Mouse (Mus musculus): ENCODE measurements around the gene Paqr7. TPM values are rescaled to one million over a fixed set of nuclear protein-coding genes. Genes with fewer than 3 reads are reported as not detected.
"Not testable (repeated sequence)": the region's sequence is repeated elsewhere in the genome, so short reads cannot be mapped to it uniquely, and the experiment has no call there.

Gene Paqr7
- polyA plus RNA-seq, 1 experiment from 2014 or later, result 4.3 TPM

DNA sequence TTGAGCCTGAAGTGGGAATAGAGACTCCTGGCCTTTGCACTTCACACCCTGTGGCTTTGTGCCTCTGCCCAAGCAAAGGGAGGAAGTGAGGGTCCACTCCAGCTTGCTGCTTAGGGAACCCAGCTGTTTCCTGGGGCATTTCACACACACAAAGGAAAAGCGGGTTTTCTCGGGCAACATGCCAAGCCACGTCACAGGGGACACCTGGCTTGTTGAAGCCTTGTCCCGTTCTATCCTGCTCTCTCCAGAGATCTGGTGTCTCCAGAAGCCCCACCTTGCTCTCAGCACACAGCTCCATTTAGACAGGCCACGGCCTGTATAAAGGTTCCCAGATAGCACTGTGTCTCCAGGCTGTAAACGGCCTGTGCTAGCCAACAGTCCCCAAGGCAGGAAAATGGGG is 4.8 kb upstream of the Paqr7 start:
- ATAC-seq (no peak), DNase-seq (ENCODE audit: low spot score) (no peak)
- WGBS, result 63% methylated on average over 6 of the region's 6 CpGs
- H3K4me3 ChIP-seq (ENCODE audit: low read depth, low read length), result no peak overlapping the region
- H3K36me3 ChIP-seq (ENCODE audit: control insufficient read depth, insufficient read depth, low read length), result no peaks in the 10 kb centered on the region
- no peak overlapping the region for H3K4me2 ChIP-seq (ENCODE audit: low read length)
- no peaks in the 10 kb centered on the region; the same call in 1 of the 2 replicates for H3K4me1 ChIP-seq (ENCODE audit: control insufficient read depth, insufficient read depth, low read length)
- no peaks in the 10 kb centered on the region for H3K9me3 ChIP-seq (replicated peaks; ENCODE audit: control insufficient read depth, low read length)
- no peak overlapping the region for H3K9ac ChIP-seq (ENCODE audit: low read length)
- H3K27me3 ChIP-seq (replicated peaks; ENCODE audit: control insufficient read depth, insufficient read depth, low read length), result no peaks in the 10 kb centered on the region
- H3K27ac ChIP-seq (ENCODE audit: low read depth, low read length), result no peak overlapping the region

DNA sequence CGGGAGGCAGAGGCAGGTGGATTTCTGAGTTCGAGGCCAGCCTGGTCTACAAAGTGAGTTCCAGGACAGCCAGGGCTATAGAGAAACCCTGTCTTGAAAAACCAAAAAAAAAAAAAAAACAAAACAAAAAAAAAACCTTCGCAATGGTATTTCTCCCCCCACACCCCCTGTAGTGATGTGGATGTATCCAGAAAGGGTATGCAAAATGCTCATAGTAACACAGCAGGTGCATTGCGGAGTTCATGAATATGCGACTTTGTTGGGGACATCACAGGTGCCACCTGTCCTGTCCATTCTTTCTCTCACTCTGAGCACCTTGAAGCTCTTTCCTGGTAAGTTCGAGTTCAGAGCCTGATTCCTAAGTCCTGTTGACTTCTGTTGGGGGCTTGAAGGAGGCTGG is 2.3 kb upstream of the Paqr7 start:
- not testable (repeated sequence) for H3K27ac ChIP-seq (ENCODE audit: low read depth, low read length)
- WGBS, result 90% methylated on average over 6 of the region's 6 CpGs

DNA sequence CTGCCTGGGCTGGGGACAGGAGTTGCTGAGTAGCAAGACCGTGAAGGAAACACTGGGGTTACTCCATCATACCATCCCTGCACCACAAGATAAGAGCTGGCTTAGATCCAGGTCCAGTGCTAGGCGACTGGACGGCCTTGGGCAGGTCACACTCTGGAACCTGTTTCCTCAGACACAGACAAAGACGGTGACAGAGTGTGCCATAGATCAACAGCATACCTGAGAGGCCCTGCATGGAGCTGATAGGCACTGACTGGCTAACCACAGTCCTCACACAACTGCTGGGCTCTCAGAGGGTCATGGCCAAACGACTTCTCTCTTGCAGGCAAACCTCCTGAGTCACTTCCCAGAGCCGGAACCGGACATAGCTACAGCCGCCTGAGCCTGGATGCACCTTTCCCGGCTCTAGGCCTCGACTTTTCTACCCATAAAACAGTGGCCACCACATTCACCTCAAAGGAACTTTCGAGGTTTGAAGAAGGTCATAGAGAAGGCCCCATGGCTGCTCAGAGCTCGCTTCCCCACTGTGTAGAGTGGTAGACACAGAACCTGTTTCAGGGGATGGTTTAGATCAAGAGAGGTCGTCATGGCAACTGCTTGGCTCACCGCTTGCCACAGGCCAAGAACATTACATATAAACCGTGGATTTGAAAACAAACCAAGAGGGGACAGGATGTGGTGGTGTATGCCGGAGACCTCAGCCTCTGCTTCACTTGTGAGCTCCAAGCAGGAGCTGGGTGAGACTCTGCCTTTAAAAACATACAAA is 1.5 kb upstream of the Paqr7 start:
- no peak for ATAC-seq

More for the DNA sequence above, 2.3 kb upstream of the Paqr7 start:
- H3K27me3 ChIP-seq (replicated peaks; ENCODE audit: control insufficient read depth, insufficient read depth, low read length); H3K36me3 ChIP-seq (ENCODE audit: control insufficient read depth, insufficient read depth, low read length); H3K4me3 ChIP-seq (ENCODE audit: low read depth, low read length); DNase-seq (ENCODE audit: low spot score); ATAC-seq; H3K9ac ChIP-seq (ENCODE audit: low read length); H3K9me3 ChIP-seq (replicated peaks; ENCODE audit: control insufficient read depth, low read length); H3K4me1 ChIP-seq (ENCODE audit: control insufficient read depth, insufficient read depth, low read length); H3K4me2 ChIP-seq (ENCODE audit: low read length): not testable (repeated sequence)

DNA sequence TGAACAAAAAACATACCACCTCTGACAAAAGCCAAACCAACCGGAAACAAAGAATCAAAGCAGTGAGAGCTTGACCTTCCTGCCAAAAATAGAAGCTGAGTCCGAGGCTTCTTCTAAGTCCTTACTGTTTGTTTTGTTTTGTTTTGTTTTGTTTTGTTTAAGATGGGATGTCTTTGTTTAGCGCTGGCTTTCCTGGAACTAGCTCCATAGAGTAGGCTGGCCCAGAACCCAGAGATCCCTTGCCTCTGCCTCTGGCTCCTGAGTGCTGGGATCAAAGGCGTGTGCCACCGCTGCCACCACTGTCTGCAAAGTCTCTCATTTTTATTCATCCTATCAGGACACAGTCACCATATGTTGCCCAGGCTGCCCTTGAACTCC is 962 bp upstream of the Paqr7 start:
- H3K4me3 ChIP-seq (ENCODE audit: low read depth, low read length), result no peak overlapping the region
- peaks cover 2% of the 10 kb centered on the region; the same call in 1 of the 2 replicates for H3K4me1 ChIP-seq (ENCODE audit: control insufficient read depth, insufficient read depth, low read length)
- no peak overlapping the region for H3K4me2 ChIP-seq (ENCODE audit: low read length)
- no peak for DNase-seq (ENCODE audit: low spot score)
- no peak overlapping the region for H3K27ac ChIP-seq (ENCODE audit: low read depth, low read length)
- H3K9ac ChIP-seq (ENCODE audit: low read length), result no peak overlapping the region
- H3K36me3 ChIP-seq (ENCODE audit: control insufficient read depth, insufficient read depth, low read length), result no peaks in the 10 kb centered on the region
- 73% methylated on average over 5 of the region's 5 CpGs for WGBS
- H3K9me3 ChIP-seq (replicated peaks; ENCODE audit: control insufficient read depth, low read length), result no peaks in the 10 kb centered on the region
- H3K27me3 ChIP-seq (replicated peaks; ENCODE audit: control insufficient read depth, insufficient read depth, low read length), result no peaks in the 10 kb centered on the region
- ATAC-seq, result no peak

More for the DNA sequence above, 1.5 kb upstream of the Paqr7 start:
- peak overlapping the region; percentile 11; the same call in 1 of the 2 replicates for H3K27ac ChIP-seq (ENCODE audit: low read depth, low read length)
- no peaks in the 10 kb centered on the region for H3K36me3 ChIP-seq (ENCODE audit: control insufficient read depth, insufficient read depth, low read length)
- H3K9me3 ChIP-seq (replicated peaks; ENCODE audit: control insufficient read depth, low read length), result no peaks in the 10 kb centered on the region
- no peak overlapping the region for H3K9ac ChIP-seq (ENCODE audit: low read length)
- H3K4me1 ChIP-seq (ENCODE audit: control insufficient read depth, insufficient read depth, low read length), result peaks cover 2% of the 10 kb centered on the region; the same call in 1 of the 2 replicates
- H3K27me3 ChIP-seq (replicated peaks; ENCODE audit: control insufficient read depth, insufficient read depth, low read length), result no peaks in the 10 kb centered on the region
- no peak overlapping the region for H3K4me2 ChIP-seq (ENCODE audit: low read length)
- DNase-seq (ENCODE audit: low spot score), result no peak
- H3K4me3 ChIP-seq (ENCODE audit: low read depth, low read length), result no peak overlapping the region
- WGBS, result 73% methylated on average over 16 of the region's 16 CpGs

GRCm38 (mm10) chr4:134497223-134497622 is 726 bp downstream of the Paqr7 start:
- peak overlapping the region; percentile 97 for H3K4me2 ChIP-seq (ENCODE audit: low read length)
- DNase-seq (ENCODE audit: low spot score) (no peak), ATAC-seq (peak; percentile 50)
- 12% methylated on average over 6 of the region's 6 CpGs for WGBS
- H3K9ac ChIP-seq (ENCODE audit: low read length), result peak overlapping the region; percentile 75
- no peaks in the 10 kb centered on the region for H3K9me3 ChIP-seq (replicated peaks; ENCODE audit: control insufficient read depth, low read length)
- H3K4me1 ChIP-seq (ENCODE audit: control insufficient read depth, insufficient read depth, low read length), result peaks cover 2% of the 10 kb centered on the region; the same call in 1 of the 2 replicates
- no peaks in the 10 kb centered on the region for H3K27me3 ChIP-seq (replicated peaks; ENCODE audit: control insufficient read depth, insufficient read depth, low read length)
- no peaks in the 10 kb centered on the region for H3K36me3 ChIP-seq (ENCODE audit: control insufficient read depth, insufficient read depth, low read length)
- H3K27ac ChIP-seq (ENCODE audit: low read depth, low read length), result peak overlapping the region; percentile 30; the same call in 1 of the 2 replicates
- H3K4me3 ChIP-seq (ENCODE audit: low read depth, low read length), result peak overlapping the region; percentile 52

- no peak overlapping the region for H3K9ac ChIP-seq (ENCODE audit: low read length)
- WGBS, result 51% methylated on average over 12 of the region's 12 CpGs
Measured at GRCm38 (mm10) chr4:134497986-134498731, 1.7 kb downstream of the Paqr7 start.

DNA sequence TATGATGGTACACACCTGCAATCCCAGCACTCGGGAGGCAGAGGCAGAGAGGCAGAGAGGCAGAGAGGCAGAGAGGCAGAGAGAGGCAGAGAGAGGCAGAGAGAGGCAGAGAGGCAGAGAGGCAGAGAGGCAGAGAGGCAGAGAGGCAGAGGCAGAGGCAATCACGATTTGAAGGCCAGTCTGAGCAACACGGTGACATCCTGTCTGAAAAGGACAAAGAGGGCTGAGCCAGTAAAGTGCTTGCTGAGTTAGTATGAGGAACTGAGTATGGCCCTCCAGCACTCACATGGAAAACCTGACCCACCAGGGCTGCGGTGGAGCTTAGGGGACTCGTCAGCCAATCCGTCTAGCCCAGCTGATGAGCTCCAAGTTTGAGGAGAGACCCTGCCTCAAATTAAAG is 2.5 kb downstream of the Paqr7 start:
- H3K4me1 ChIP-seq (ENCODE audit: control insufficient read depth, insufficient read depth, low read length); H3K4me2 ChIP-seq (ENCODE audit: low read length); H3K36me3 ChIP-seq (ENCODE audit: control insufficient read depth, insufficient read depth, low read length); H3K27ac ChIP-seq (ENCODE audit: low read depth, low read length); DNase-seq (ENCODE audit: low spot score); H3K4me3 ChIP-seq (ENCODE audit: low read depth, low read length); H3K9ac ChIP-seq (ENCODE audit: low read length); ATAC-seq; H3K27me3 ChIP-seq (replicated peaks; ENCODE audit: control insufficient read depth, insufficient read depth, low read length); H3K9me3 ChIP-seq (replicated peaks; ENCODE audit: control insufficient read depth, low read length): not testable (repeated sequence)
- WGBS, result 88% methylated on average over 6 of the region's 6 CpGs

More at GRCm38 (mm10) chr4:134497986-134498731, 1.7 kb downstream of the Paqr7 start:
- Histone ChIP-seq H3K36me3 (ENCODE audit: control insufficient read depth, insufficient read depth, low read length) (no peaks in the 10 kb centered on the region), H3K27me3 (replicated peaks; ENCODE audit: control insufficient read depth, insufficient read depth, low read length) (no peaks in the 10 kb centered on the region), H3K27ac (ENCODE audit: low read depth, low read length) (no peak overlapping the region; the same call in 1 of the 2 replicates), H3K9me3 (replicated peaks; ENCODE audit: control insufficient read depth, low read length) (no peaks in the 10 kb centered on the region), H3K4me1 (ENCODE audit: control insufficient read depth, insufficient read depth, low read length) (peaks cover 2% of the 10 kb centered on the region; the same call in 1 of the 2 replicates), H3K4me2 (ENCODE audit: low read length) (peak overlapping the region; percentile 97), H3K4me3 (ENCODE audit: low read depth, low read length) (no peak overlapping the region)
- ATAC-seq (no peak), DNase-seq (ENCODE audit: low spot score) (no peak)

- Histone ChIP-seq H3K4me3 (ENCODE audit: low read depth, low read length) (no peak overlapping the region), H3K27me3 (replicated peaks; ENCODE audit: control insufficient read depth, insufficient read depth, low read length) (no peaks in the 10 kb centered on the region), H3K9ac (ENCODE audit: low read length) (no peak overlapping the region), H3K4me1 (ENCODE audit: control insufficient read depth, insufficient read depth, low read length) (peaks cover 2% of the 10 kb centered on the region; the same call in 1 of the 2 replicates), H3K36me3 (ENCODE audit: control insufficient read depth, insufficient read depth, low read length) (no peaks in the 10 kb centered on the region), H3K9me3 (replicated peaks; ENCODE audit: control insufficient read depth, low read length) (no peaks in the 10 kb centered on the region), H3K4me2 (ENCODE audit: low read length) (no peak overlapping the region), H3K27ac (ENCODE audit: low read depth, low read length) (no peak overlapping the region)
- ATAC-seq, result no peak
- 94% methylated on average over 6 of the region's 6 CpGs for WGBS
- DNase-seq (ENCODE audit: low spot score), result no peak
Measured at GRCm38 (mm10) chr4:134501095-134501494, 4.6 kb downstream of the Paqr7 start.

All from forebrain, embryonic 14.5 days (tissue).